Mouse (Mus musculus) inflammation-experienced regulatory T-cells, adult 6 months (primary cell): Measurements from ENCODE around the gene Rtraf. TPM values are rescaled to one million over a fixed set of nuclear protein-coding genes. Genes with fewer than 3 reads are reported as not detected.
A peak's percentile ranks its signal among the peaks of the same experiment; 100 is the strongest.

Experiments used
- ATAC-seq: one replicate; pipeline ENCODE4 v1.8.0; 2017
- polyA plus RNA-seq, 3 experiments: library from polyadenylated mRNA; unstranded; fragments of 100-300 nt; shearing (Covaris generic); gene quantifications; one replicate each; pipeline ENCODE4 v1.2.1; 2017

Rtraf gene
- polyA plus RNA-seq, 3 experiments from 2014 or later: 116 to 145 (median 118) TPM

DNA sequence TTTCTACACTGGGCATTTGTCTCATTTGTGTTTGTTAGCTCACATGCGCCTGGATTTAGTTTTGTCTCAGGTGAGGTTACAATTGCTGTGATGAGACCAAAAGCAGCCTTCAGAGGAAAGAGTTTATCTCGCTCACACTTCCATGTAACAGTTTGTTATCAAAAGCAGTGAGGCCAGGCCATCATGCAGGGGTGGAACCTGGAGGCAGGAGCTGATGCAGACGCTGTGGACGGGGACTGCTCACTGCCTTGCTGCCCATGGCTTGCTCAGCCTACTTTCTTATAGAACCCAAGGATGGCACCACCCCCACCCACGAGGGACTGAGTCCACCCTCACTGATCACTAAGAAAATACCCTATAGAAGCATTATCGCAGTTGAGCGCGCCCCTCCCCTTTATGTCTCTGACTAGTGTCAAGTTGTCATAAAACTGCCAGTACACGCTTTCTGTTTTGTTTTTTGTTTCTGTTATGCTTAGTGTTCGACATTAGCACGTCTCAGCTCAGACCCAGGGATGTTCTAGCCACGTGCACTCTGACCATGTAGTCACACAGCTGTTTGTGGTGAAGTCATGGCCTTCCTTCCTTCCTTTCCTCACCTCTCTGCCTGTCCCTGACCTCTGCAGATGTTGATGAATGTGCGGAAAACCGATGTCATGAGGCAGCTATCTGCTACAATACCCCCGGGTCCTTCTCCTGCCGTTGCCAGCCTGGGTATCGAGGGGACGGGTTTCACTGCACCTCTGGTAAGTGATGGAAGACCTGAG is 26.9 kb downstream of the Rtraf start:
- no peak for ATAC-seq

DNA sequence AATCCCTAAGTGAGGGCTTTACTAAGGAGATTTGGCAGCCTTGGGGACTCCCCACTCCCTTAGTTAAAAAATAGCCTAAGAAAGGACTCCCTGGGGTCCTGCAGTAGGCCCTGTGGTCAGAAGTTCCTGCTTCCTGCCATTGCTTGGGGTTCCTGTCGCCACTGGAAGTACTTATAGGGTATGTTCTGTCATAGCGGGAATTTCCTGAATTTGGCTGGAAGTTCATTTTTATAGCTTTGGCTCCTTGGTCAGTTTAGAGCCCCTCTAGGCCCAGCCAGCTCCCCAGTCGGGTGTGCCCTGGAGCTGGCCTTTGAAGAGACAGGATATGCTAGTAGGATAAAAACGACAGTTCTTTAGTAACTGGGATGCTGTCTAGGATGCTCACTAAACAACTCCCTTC is 28.7 kb downstream of the Rtraf start:
- no peak for ATAC-seq

DNA sequence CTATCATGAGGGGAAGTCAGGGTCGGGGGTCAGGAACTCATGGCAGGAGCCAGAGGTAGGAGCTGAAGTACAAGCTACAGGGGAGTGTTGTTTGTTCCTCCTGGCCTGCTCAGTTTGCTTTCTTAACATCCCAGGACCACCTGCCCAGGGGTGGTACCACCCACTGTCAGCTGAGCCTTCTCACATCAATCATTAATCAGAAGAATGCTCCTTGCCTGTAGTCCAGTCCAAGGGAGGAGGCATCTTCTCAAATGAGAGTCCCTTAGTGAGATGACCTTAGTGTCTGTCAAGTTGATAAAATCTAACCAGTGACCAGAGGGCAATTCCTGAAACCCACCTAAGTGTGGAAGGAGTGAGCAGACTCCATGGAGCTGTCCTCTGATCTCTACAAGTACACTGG is 35.2 kb downstream of the Rtraf start:
- no peak for ATAC-seq

DNA sequence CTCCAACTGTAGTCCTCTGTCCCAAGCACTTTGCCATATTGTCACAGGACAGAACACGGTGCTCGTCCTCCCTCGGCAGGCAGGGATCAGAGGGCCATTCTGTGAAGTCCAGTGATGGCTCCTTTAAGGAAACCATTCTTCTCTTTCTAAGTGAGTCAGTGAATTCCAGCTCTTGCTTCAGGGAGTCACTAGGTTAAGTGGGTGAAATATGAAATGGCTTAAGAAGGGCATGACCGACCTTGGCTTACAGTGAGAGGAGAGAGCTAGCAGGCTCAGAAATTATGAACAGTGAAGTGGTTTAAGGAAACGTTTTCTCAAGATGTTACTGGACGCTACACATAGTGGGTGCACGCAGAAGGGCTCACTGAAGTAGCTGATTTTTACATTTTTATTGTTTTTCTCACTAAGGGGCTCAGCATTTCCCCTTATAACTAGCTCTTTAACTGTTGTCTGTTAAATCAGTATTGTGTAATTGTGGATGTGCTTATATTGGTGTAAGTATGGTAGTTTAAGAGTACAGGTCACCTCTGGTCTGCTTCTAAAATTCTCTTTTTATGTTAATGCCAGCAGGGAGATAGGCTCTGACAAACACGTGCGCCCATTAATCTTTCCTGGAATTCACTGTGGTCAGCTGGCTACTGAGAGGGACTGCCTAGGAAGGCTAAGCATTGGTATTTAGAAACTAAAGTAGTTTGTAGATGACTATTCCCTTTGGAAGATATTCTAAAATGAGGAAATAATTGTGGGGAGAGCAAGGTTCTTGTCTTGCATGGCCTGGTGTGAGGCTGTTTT is 37.6 kb downstream of the Rtraf start:
- ATAC-seq: no peak

DNA sequence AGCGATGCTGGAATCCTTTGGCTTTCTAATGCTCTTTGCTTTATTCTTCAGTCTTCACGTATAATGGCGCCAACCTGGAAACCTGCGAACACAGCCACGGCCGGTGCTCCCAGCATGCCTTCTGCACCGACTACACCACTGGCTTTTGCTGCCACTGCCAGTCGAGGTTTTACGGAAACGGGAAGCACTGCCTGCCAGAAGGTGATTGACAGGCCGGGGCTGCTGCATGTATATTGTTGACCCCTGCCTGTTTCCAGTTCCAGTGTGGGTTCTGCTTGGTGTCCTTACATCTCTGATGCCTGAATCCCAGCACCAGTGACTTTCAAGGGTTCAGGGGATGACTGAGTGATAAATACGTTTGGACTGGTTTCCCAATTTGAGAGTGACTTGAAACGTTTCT is 45.7 kb downstream of the Rtraf start:
- no peak for ATAC-seq

DNA sequence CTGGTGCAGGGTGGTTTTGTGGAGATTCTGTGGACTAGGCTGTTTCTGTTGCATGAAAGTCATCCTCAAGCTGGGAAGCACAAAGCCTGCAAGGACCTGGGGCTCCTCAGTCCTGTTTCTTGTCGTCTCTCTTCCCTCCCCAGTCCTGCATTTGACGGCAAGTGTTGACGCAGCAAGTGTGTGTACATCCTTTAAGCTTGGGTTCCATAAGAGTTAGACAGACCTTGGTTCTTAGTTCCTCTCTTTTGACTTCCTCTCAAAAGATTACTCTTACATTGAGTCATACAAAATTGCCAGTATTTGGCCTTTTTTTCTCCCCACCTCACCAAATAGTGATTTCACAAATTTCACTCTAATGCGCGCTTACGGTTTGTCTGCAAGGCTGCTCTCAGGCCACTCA is 46.3 kb downstream of the Rtraf start:
- no peak for ATAC-seq

DNA sequence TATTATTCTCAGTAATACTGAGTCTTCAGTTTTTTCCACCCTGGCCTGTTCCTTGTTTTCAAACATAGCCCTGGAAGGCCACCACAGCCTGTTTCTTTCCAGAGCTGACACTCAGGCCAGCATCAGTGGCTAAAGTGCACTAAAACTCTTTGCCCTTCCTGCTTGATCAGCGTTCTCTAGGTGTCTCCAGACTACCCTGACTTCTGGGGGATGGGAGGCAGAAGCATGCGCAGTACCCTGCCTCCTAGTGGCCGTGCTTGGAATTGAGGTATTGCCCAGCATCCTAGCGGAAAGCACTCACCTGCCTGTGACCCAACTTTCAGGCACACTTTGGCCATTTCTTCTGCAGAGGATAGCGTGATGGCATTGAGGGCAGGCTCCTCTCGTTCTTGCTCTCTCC is 46.7 kb downstream of the Rtraf start:
- ATAC-seq: no peak

DNA sequence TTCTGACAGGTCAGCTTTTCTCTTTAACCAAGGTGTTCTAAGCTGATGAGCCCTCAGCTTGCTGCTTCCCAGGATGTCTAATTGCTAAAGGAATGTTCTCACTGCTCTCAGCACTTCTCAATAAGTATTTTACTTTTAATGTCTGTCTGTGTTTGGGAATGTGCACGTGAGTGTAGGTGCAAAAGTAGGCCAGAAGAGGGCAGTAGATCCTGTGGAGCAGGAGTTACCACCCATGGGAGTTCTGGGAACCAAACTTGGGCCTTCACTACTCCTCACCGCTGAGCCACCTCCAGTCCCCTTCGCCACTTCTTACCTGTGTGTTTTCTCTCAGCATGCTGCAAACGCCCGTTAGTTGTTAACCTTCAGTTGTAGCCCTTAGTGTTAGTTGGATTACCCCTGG is 47.4 kb downstream of the Rtraf start:
- ATAC-seq: no peak

DNA sequence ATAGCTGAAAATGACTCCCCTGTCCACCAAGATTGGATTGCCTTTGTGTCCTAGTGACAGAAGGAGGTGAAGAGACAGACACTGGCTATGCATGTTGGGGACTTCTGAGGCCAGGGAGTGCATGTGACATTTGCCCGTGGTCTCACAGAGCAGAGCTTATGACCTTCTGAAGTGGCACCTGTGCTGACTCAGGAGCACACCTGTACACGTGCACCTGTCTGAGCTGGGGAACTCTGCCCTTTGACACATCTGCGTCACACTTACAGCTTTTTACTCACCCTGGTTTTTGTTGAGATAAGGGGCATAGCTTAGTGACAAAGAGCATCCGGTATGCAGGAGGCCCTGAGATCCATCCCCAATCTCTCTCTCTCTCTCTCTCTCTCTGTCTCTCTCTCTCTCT is 48.1 kb downstream of the Rtraf start:
- no peak for ATAC-seq

DNA sequence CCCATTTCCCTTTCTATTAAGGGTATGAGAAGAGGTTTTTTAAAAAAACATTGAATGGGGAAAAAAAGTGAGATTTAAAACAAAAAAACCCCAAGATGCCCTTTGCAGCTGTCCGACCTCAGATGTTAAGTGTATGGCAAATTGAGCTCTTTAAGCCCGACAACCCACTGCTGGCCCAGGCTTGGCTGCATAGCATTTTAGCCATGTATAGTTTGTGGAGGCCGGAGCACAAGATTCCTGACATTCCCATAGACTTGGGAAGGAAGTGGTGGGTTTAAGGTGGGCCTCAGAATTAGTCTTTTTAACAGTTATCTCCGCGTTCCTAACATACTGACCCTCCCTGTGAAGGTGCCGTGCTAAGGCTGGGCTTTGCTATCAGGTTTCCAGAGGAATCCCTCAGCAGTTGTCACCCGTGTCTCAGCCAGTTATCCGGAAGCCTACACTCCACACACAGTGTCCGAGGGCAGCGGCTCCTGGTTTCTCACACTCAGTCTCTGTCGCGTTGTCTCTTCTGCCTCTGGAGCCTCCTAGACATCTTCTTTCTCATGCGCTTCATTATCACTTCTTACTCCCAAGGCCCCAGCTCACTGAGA is 49.5 kb downstream of the Rtraf start:
- ATAC-seq: no peak

DNA sequence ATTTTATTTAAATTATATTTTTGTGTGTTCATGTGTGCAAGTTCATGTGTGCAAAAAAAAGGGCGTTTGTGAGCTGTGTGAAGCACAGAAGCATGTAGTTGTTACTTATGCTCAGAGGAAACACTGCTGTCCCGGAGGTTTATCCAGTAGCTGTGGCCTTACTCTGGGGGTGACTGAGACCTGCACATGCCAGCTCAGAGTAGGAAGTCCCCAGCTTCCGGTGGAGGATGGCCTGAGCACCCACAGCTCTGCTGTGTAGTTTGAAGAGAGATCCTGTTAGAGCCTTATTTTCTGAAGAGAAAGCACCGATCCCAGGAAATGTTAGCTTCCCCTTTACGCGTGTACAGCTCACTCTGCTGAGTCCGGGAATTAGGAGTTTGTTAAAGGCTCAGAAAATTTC is 52.5 kb downstream of the Rtraf start:
- ATAC-seq: peak; percentile 61

DNA sequence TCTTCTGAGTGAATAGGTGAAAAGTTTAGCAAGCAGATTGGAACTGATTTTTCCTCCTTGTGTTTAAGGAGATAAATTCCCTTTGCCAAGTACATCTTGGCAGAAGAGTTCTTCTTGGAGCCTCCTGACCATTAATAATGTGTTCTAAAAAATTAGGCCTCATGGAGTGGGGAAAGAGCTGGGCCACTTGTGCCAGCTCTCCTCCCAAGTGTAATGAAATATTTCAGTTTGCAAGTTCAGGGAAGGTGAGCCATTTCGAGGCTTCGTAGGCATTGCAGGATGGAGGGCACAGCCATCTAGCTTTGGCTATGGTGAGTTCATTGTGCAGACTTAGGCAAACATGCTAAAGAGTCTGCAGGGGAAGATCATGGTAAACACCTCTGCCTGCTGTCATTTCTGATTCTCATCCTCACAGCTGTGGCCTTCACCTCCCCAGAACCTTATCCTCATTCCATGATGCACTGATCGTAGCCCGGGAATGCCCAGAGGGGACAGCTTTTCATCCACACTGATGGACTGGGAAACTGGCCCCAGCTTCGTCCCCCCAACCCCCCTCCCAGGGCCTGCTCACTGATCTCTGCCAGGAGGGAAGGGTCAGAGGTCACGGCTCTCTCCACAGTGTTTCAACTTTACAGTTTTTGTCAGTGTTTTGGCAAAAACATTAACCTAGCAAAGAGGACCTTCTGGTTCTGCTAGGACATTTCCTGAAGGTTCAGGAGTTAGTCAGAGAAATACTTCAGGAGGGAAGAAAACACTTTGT is 54.0 kb downstream of the Rtraf start:
- ATAC-seq: no peak

DNA sequence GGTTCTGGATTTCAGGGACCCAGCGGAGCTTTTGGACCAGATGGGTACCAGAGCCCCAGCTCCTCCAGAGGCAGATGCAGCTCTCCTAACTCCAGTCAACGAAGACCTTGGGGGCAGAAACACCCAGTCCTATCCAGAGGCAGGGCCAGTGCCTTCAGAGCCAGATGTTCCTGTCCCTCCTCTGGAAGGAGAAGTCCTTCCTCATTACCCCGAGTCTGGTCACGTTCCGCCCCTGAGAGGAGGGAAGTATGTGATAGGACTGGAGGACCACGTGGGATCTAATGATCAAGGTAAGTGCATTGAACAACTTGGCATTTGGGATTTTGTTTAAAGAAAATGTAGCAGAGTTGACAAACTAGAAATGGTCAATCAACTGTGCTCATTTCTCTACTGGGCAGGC is 55.0 kb downstream of the Rtraf start:
- no peak for ATAC-seq

DNA sequence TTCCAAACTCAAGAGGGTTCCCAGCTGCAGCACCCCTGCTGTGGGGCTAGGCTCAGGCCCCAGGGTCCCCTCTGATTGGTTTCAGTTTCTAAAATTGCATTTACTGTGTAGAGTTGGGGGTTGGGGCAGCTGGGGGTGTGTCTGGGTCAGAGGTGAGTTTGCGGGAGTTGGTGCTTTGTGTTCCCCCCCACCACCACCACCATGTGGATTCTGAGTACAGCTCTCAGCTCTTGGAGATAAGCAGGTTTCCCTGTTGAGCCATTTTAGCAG is 57.3 kb downstream of the Rtraf start:
- no peak for ATAC-seq

DNA sequence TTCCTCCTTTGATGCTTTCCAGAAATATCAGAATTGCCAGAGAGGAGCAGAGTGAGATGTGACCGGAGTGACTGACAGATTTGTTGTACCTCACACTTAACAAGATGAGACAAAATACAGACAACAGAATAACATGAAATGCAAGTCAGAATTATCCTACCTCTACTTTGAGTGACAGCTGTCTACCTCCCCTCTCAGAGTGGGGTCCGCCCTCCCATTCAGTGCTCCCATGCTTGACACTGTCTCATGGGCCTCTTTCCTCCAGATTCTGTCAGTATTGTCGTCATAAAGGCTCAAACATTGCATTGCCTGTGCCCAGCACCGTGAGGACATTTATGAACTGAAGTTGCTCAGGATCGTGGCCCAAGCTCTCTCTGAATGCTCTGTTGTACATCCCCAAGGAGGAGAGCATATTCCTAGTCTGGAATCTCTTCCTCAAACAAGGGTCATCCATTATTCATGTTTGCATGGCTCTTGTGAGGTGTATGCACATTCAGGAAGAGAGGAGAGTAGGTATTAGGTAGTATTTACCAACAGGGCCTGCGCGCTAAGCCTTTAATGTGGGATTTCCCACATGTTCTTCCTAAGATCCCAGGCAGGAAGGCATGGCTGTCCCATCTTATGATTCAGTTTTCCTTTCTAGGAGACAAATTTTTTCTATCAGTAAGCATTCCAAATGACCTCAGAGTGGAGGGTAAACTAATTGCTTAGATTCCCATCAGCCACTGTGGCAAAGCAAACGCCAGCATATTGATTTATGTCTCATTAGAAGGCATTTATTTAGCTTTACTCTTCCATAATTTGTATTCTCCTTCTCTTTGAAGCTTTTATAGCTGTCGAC is 57.9 kb downstream of the Rtraf start:
- ATAC-seq: no peak

DNA sequence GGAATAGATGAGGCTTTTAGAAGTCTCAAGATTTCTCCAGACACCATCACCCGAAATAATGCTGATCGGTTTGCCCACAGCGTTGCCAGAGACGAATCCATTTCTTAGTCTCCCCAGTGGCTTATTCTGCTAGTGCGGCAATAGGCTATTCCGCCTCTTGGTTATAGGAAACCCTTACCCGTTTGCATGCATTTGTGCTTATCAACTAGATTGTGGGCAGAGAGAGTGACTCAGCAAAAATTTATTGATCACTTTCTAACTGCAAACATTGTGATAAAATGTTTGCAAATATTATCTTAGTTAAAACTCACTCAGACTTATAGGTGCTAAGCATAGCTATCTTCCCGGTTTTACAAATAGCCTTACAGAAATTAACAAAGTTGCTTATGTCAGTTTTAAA is 59.3 kb downstream of the Rtraf start:
- no peak for ATAC-seq

DNA sequence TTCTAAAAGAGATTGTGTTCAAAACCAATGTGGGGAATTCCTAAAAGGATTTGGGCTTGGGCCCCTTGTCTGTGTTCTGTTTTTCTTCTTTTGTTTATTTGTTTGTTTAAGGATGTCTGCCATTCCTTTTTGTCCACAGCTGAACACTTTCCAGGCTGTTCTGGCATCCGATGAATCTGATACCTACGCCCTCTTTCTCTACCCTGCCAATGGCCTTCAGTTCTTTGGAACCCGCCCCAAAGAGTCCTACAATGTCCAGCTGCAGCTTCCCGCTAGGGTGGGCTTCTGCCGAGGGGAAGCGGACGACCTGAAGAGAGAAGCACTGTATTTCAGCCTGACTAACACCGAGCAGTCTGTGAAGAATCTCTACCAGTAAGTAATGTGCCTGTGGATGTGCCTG is 60.1 kb downstream of the Rtraf start:
- ATAC-seq: no peak

DNA sequence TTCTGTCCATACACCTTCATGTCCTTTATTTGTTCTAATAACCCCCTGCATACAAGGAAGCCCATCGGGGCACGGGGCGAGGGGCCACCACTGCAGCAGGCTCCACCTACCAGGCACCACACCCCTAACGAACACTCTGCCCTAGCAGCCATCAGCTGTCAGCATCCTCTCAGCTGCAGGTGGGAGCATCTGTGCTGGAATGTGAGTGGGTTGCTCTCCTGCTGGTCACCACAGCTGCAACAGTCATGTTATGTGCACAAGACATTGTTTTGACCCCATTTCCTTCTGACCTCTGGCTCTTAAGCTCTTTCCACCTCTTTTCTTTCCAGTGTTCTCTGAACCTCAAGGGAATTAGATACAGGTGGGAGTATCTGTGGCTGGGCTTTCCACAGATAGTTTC is 61.6 kb downstream of the Rtraf start:
- ATAC-seq: no peak
